Mouse (Mus musculus): ENCODE measurements around the gene Pld6.

The Pld6 gene

DNA sequence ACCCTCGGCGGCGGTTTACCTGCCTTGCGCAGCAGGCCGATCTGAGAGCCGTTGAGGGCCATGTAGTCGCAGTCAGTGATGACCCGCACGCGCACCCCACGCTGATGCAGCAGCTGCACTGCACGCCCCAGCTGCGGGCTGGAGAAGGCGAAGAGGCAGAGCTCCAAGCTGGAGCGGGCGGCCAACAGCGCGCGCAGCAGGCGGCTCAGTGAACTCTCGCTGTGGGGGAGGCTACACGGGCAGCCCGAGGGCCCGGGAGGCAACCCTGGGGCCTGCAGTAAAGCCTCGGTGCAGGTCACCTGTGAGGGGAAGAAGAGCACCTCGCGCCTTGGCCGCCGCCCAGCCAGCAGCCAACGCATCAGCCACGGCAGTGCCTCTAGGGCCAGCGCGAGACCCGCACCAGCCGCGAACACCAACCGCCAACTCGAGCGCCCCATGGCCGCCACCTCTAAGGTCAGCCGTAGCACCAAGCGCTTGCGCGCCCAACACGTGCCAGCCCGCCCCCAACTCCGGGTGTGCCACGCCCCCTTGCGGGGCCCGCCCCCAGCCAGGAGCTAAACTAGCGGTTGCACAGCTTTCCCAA is at the start of gene Pld6:
Pld6 (minus strand) TSS at position 447 of the 583 bp plus-strand sequence.
- ATAC-seq (ENCODE audit: insufficient number of reproducible peaks, low FRiP score, low TSS enrichment), result no peak

DNA sequence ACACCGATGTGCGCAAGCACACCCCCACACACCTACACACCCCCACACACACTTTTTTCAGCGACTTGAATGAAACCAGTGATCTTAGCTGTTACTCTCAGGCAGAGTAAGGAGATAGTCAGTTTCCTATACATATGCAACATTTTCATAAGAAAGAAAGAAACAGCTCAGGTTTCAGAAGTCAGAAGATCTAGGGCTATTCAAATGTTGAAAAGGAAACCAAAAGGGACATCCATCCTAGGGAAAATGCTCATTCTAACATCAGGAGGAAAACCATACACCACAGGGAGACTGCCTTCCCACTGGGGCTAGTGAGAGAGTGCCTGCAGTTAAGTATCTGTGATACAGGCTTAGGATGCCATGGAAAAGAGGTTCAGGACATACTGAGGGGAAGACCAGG is 34.2 kb upstream of the Pld6 start:
- ATAC-seq (ENCODE audit: insufficient number of reproducible peaks, low FRiP score, low TSS enrichment), result no peak

DNA sequence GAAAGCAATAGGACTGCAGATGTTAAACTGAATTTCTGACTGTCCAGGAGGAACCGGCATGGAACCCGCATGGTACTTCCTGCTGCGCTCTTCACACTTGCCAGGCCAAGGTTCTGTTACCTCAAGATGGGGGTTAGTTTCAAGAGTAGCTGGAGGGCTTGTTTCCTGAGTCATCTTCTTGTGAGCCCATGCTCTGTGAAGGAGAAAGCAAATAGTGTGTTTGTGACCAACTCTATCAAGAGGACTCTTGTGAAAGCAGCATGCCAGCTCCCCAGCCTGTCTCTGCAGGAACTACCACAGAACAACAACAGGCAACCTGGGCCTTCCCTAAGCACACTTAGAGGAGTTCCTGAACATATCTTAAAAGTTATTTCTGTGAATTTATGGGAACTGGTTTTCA is 30.5 kb upstream of the Pld6 start:
- no peak for ATAC-seq (ENCODE audit: insufficient number of reproducible peaks, low FRiP score, low TSS enrichment)

DNA sequence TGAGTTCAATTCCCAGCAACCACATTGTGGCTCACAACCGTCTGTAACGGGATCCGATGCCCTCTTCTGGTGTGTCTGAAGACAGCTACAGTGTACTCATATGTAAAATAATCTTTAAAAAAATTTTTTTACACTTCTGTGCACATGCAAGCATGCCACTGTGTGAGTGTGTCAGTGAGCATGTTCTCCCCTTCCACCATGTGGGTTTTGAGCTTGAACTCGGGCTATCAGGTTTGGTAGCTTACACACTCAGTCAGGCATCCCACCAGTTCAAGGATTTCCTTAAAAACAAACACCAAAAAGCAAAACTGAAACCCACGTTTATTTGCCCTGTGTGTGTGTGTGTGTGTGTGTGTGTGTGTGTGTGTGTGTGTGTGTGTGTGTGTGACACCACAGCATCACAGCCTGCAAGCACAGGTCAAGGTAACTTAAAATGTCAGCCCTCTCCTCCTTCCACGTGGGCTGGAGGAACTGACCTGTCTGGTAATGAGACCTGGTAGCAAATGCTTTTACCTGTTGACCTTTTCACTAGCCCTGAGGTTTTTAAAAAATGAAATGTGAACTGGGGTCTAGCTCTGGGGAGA is 28.1 kb upstream of the Pld6 start:
- no peak for ATAC-seq (ENCODE audit: insufficient number of reproducible peaks, low FRiP score, low TSS enrichment)

DNA sequence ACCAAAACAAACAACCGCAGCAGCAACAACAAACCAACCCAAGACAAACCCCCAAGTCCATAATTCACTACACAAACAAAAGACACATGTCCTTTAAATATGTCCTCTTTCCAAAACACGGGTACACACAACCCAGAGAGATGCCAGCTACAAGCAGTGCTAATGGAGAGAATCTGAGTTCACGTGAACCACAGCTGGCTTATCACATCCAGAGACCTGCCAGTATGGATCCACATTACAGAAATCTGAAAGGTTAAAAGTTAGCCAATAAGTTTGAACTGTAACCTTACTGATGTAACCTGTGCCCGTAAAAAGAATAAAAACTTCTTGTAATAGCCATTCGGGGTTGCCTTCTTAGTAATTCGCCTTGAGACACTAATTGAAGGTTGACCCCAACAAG is 27.5 kb upstream of the Pld6 start:
- ATAC-seq (ENCODE audit: insufficient number of reproducible peaks, low FRiP score, low TSS enrichment), result no peak

DNA sequence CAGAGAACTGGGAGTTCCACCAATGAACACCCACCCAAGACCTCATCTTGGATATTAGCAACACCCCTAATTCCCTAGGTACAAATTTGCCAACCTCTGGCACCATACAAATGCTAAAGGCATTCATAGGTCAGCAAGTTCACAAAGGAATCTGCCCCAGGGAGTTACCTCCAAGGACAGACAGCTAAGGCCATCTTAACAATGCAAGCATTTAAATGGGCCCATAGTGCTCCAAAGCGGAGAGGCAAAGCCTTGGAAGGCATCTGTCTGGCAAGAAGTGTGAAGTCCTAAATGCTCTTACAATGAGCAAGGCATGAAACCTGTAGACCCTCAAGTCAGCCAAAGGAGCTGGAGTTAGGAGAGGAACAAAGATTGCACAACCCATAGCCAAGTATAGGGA is 26.9 kb upstream of the Pld6 start:
- ATAC-seq (ENCODE audit: insufficient number of reproducible peaks, low FRiP score, low TSS enrichment), result no peak

DNA sequence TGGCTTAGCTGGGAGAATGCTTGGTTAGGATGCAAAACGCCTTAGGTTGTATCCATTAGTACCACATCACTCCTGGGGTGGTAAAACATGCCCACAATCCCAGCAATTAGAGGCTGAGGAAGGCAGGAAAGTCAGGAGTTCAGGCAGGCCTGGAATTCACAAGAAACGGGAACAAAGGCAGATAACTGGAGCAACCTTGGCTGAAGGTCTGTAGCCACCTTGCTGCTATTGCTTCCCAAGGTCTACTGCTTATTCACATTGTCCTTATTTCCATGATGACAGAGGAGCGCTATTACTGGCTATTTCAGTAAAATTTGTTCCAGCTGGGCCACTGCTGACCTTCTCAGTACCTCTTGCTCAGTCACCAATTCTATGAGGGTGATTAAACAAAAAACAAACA is 25.8 kb upstream of the Pld6 start:
- no peak for ATAC-seq (ENCODE audit: insufficient number of reproducible peaks, low FRiP score, low TSS enrichment)

DNA sequence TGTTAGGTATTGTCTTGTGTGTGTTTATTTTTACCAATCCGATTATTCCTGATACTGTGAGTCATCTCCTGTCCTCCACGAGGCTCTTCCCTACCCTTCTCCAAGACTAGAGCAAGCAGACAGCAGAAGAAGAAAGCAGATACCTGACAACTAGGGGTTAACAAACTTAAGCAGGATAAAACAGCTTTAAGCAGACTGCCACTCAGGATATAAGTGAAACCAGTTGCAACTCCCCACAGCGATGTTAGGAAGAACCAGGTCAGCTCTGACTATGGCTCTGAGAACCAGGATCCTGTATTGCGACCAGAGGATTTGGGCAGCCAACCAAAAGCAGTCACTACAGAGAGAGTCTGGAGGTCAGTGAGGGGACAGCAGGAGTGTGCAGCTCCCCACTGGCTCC is 23.8 kb upstream of the Pld6 start:
- ATAC-seq (ENCODE audit: insufficient number of reproducible peaks, low FRiP score, low TSS enrichment), result no peak

DNA sequence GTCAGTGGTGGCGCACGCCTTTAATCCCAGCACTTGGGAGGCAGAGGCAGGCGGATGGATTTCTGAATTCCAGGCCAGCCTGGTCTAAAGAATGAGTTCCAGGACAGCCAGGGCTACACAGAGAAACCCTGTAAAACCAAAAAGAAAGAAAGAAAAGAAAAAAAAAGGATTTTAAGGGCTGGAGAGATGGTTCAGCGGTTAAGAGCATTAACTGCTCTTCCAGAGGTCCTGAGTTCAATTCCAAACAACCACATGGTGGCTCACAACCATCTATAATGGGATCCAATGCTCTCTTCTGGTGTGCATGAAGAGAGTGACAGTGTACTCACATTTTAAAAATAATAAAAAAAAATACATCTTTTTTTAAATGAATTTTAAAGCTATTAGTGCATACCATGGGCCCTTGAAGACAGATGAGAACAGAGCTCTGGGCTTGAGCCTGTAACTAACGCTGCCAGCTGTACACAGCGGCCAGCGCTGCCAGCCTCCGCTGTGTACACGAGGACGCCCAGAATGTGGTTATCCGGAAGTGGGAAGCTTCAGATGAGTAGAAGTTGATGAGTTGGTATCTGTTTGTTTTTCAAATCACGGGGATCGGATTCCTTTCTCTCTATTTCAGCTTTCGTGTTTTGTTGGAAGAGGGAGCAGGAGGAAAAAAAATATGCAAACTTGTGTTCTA is 23.2 kb upstream of the Pld6 start:
- no peak for ATAC-seq (ENCODE audit: insufficient number of reproducible peaks, low FRiP score, low TSS enrichment)

DNA sequence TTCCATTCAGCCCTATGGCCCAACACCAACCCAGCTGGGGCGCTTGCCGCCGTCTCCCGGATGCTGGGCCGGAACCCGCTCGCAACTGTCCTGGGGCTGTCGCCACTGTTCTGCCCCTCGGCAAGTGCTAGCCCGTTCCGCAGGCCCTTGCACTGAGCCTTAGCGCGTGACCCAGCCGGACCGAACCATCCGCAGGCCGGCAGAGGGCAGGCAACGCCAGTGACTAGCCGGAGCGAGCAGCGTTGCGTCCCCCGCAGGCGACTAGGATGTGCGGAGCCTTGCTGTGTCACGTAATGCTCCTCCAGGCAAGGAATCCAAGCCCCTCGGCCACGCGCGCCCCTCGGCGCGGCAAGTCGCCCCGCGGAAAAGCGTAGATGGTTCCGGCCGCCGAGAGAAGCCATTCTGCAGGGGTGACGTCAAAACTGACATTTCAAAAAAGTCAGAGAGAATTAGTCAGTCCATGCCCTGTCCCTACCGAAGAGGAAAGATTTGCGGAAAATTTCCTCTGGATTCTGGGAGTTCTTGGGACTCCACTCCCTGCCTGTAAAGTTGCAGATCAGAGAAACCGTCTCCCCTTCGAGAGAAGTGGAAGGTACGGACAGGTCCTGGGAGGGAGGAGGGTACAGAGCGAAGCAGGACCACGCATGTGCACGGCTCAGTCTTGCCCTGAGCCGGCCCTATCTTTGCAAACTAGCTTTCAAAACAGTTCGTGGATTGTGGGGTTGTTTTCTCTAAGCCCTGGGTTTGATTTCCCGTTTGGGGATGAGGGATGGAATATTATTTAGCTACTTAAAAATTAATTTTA is 22.4 kb upstream of the Pld6 start, which contains the start of gene Flcn:
Flcn (minus strand) TSS at position 347 of the 805 bp plus-strand sequence.
- peak; percentile 80 for ATAC-seq (ENCODE audit: insufficient number of reproducible peaks, low FRiP score, low TSS enrichment)

DNA sequence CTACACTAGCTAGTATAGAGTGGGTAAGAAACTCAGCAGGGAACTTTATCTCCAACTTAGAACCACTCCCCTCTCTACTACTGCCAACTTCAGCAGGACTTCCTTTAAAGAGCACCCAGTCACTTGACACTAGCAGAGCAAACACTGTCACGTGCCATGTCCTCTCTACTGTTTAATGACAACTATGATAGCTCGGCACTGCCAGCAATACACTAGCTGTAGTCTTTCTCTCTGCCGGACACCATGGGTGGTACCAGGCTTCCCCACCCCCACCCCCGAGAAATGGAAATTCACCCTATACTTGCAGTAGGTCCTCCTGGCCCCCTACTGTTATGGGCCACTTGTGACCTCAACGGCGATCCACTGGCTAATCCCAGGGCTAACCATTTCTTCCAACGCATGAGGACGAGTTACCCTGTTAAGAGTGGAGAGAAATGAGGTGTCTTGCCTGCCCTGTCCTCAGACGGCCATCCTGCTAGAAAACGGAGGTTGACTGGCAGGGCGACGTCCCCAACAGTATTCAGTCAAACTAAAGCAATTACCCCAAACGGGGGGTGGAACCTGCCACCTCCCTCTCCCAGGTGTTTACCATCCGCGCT is 21.7 kb upstream of the Pld6 start:
- no peak for ATAC-seq (ENCODE audit: insufficient number of reproducible peaks, low FRiP score, low TSS enrichment)

DNA sequence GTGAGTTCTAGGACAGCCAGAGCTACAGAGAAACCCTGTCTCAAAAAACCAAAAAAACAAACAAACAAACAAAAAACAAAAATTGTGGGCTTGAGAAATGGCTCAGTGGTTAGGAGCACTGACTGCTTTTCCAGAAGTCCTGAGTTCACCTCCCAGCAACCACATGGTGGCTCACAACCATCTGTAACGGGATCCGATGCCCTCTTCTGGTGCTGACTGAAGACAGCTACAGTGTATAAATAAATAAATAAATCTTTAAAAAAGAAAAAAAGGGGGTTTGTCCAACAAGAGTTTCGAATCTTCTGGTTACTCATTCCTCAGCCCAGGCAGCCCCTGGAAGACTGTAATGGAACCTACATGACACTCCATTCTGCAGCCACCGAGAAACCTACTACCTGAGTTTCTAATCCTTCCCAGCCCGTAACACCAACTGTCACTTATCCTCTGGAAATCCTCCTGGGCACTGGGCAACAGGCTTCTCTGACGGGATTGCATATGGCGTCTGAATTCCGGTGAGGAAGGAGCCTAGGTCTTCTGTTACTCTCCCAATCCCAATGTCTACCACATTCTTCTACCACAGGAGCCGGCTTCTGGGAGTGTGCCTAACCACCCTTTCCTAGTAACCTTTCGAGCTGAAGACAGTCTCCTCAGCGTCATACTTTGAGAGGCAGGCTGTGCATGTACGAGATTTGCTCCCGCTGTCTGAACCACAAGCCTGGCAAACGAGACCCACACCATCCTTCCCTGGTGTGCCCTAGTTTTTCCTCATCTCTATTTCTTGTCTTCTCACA is 20.9 kb upstream of the Pld6 start:
- ATAC-seq (ENCODE audit: insufficient number of reproducible peaks, low FRiP score, low TSS enrichment), result no peak

DNA sequence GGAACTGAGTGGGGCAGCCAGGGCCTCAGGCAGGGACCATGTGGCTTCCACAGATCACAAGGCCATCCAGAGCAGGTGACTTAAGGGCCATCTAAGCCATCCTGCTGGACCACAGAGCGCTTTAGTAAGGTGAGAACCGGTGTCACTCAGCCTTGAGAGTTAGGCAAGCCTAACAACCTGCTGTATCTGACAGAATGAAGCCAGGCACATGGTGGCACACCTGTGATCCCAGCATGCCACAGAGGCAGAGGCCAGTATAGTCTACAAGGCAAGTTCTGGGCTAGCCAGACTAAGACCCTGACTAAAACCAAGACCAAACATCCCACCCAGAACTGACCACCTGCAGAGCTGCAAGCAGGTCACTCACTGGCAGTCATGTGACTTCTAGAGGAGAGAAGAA is 18.2 kb upstream of the Pld6 start:
- no peak for ATAC-seq (ENCODE audit: insufficient number of reproducible peaks, low FRiP score, low TSS enrichment)

DNA sequence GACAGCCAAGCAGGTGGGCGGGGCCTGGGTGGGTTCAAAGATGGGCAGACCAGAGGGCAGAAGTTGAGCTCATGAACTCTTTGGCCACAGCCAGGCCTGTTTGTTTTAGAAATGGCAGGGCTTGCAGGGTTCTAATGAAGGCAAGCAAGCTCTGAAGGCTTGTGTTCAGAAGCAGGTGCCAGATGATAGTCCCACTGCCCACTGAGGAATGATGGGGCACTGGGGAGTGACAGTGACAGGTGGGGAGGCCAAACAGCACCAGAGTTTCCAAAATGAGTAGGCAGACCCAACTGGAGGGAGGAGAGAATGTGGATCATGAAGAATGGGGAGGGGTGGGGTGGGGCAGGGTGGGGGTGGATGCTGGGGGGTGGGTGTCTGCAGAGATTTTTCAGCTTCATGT is 17.8 kb upstream of the Pld6 start:
- no peak for ATAC-seq (ENCODE audit: insufficient number of reproducible peaks, low FRiP score, low TSS enrichment)

DNA sequence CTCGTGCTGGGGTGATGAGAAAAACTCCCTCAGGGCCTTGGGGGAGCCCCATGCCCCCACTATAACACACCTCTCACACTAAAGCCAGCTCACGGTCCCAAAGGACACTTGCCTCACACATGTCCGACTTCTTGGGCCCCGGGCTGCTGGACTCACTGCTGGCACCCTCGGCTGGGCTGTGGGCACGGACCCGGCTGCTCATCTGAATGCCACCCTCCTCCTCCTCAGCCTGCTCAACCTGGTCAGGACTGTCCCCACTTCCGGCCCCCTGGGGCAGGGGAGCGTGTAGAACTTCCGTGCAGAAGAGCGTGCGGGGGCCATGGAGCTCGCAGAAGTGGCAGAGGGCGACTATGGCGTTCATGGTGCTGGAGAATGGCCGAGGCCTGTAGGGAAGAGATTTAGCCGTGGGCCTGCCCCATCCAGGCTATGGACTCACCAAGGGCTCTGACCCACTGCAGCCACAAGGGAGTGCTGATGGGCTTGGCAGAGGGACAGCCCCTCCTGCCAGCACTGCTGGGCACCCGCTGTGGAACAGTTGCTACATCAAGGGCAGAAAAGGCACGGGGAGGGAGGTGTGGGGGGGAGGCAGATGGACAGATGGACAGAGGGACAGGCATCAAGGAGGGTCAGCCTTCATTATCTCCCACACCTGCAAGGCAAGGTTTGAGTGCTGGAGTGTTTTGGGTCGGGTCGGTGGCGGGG is 17.1 kb upstream of the Pld6 start:
- ATAC-seq (ENCODE audit: insufficient number of reproducible peaks, low FRiP score, low TSS enrichment), result peak; percentile 37; the same call in 1 of the 2 replicates

DNA sequence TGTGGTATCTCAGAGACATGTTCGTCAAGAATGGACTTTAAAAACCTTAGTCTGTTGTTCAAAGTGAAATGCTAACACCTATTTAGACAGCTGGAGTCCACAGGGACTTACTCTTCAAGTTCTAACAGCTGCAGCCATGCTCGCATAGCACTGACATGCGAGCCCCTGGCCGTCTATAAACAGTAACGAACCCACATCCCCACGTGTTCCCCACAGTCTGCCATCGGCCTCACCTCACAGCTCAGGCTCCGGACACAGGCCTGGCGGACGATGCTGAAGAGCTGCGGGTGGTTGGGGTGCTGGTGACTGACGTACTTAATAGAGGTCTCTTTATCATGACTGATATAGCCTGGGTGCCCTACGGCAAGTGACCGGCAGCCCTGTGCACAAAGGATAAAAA is 16.1 kb upstream of the Pld6 start:
- no peak for ATAC-seq (ENCODE audit: insufficient number of reproducible peaks, low FRiP score, low TSS enrichment)

DNA sequence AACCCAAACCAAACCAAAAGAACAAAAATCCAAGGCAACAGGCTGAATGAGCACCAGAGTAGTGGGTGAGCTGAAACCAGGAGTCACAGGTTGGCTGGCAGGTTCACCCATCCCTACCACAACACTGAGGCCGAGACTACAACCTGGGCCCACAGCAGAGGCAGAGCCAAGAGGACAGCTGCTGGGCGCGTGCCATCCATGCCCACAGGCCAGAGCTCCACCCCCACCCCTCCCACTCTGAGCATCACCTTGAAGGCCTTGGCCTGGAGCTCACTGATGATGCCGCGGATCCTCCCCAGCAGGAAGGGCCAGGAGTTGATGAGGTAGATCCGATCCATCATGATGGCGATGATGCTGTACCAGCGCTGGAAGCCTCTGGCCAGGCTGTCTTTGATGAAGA is 14.4 kb upstream of the Pld6 start:
- ATAC-seq (ENCODE audit: insufficient number of reproducible peaks, low FRiP score, low TSS enrichment), result no peak

DNA sequence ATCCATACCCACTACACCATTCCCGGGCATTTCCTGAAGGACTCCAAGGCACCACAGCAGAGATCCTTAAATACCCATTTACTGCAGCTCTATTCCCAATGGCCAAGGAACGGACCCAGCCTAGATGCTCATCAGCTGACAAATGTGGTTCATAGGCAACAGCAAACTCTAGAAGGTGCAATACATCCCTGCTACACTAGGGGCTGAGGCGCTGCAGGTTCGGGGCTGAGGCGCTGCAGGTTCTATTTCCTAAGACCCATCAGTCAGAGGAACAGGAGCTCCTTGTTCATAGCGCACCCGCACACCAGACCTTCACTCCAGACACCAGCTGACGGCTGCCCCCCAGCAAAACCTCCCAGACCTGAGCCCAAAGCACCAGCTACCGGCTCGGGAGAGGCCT is 13.0 kb upstream of the Pld6 start:
- ATAC-seq (ENCODE audit: insufficient number of reproducible peaks, low FRiP score, low TSS enrichment), result no peak

DNA sequence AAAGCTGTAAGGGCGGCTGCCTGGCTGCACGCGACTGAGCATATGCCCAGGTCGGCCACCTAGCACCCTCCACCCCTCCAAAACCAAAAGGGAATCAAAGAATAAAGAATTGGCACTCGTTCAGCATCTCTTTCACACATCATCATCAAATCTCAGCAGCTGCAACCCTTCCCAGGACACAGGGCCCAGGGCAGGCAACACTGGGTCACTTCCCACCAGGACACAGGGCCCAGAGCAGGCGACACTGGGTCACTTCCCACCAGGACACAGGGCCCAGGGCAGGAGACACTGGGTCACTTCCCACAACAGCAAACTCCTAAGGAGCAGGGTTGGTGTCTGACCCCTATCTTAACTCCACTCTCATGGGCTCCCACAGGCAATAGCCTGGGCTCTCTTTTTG is 5.9 kb upstream of the Pld6 start:
- no peak for ATAC-seq (ENCODE audit: insufficient number of reproducible peaks, low FRiP score, low TSS enrichment)
